ENCODE assay signal across 8 mouse cellular contexts in genomic region chr3:94472447-94473114, GRCm38 (mm10). TPM values are rescaled to one million over a fixed set of nuclear protein-coding genes. Genes with fewer than 3 reads are reported as not detected.
DNase-seq lines count a peak whose midpoint lies in the region; ATAC-seq and TF ChIP-seq lines count a peak whose summit lies in the region.

No protein-coding gene starts in this region.

- peak overlapping the region; percentile 49 for H3K4me2 ChIP-seq in intestine, embryonic 16.5 days (ENCODE audit: low read depth, low read length)

- peak; percentile 18 for DNase-seq in urinary bladder, postnatal 25 days (ENCODE audit: low spot score)
- no peak for DNase-seq in urinary bladder, postnatal 10 days (ENCODE audit: low spot score)
- peak; percentile 41 for DNase-seq in gastrocnemius, postnatal 14 days
- DNase-seq in lung, adult 2 months, result peak; percentile 37
- DNase-seq in retina, postnatal 1 day, result peak; percentile 78
- DNase-seq in spleen, adult 18-20 months, result no peak

- intact Hi-C loops in gastrocnemius, postnatal 14 days (cut with DNase I; ENCODE audit: low total_unique reads), result no loop called here

- H3K27ac ChIP-seq in intestine, embryonic 16.5 days (ENCODE audit: low read length), result peak overlapping the region; percentile 63

- H3K27me3 ChIP-seq in intestine, embryonic 16.5 days (replicated peaks; ENCODE audit: control insufficient read depth, insufficient read depth, low read length), result no peaks in the 10 kb centered on the region

- H3K4me3 ChIP-seq in intestine, embryonic 16.5 days (ENCODE audit: low read length), result peak overlapping the region; percentile 27
- peak overlapping the region; percentile 8 for H3K4me3 ChIP-seq in lung, adult 2 months (replicated peaks; ENCODE audit: extremely low read depth, low read depth, low read length)

- ATAC-seq in intestine, embryonic 16.5 days, result peak; percentile 86
- no peak for ATAC-seq in monocyte, adult 5-6 weeks (replicated peaks; ENCODE audit: insufficient number of reproducible peaks, low FRiP score, low TSS enrichment, poor library complexity, severe bottlenecking)

- H3K36me3 ChIP-seq in intestine, embryonic 16.5 days (ENCODE audit: control insufficient read depth, insufficient read depth, low read length), result no peaks in the 10 kb centered on the region

- no peaks in the 10 kb centered on the region for H3K9me3 ChIP-seq in intestine, embryonic 16.5 days (ENCODE audit: control insufficient read depth, low read length)

- 13% methylated on average over 28 of the region's 28 CpGs for WGBS in intestine, embryonic 16.5 days
- 14% methylated on average over 28 of the region's 28 CpGs for WGBS in lung, adult 2 months

- H3K4me1 ChIP-seq in intestine, embryonic 16.5 days (ENCODE audit: control insufficient read depth, insufficient read depth, low read length), result peaks cover 10% of the 10 kb centered on the region; the same call in 1 of the 2 replicates
- H3K4me1 ChIP-seq in lung, adult 2 months (ENCODE audit: control insufficient read depth, insufficient read depth, low read length), result no peaks in the 10 kb centered on the region

- no peak for TF ChIP-seq CTCF in lung, adult 2 months (IDR thresholded peaks at IDR 0.05; ENCODE audit: insufficient read depth, low read length)

- H3K9ac ChIP-seq in intestine, embryonic 16.5 days (ENCODE audit: low read depth, low read length), result 0 out of 2 replicates have a peak overlapping the region, but pooled peaks have one; percentile 30

- no peak for TF ChIP-seq POLR2A in lung, adult 2 months (IDR thresholded peaks at IDR 0.05; ENCODE audit: borderline replicate concordance, extremely low read depth, low read depth, low read length)

RNA-seq across cellular contexts. Expression of gene Celf3, which starts 5.5 kb away (rescaled TPM):
- not detected for total RNA-seq in gastrocnemius, postnatal 14 days (2021)
- polyA plus RNA-seq in intestine, embryonic 16.5 days (2015; fragmentation: Nextera tagmentation; extraction: Ambion mirVana), result 18.8 and 24.1 TPM in 2 replicates
- polyA plus RNA-seq in lung, adult 2 months (2012; rRNA removed), result 1.2 and 2.1 TPM in 2 replicates
- 0.19 TPM in 1 of 3 replicates, not detected in the others for total RNA-seq in monocyte, adult 5-6 weeks (2017)

RNA-seq across cellular contexts. Expression of gene Riiad1, which starts 7.6 kb away (rescaled TPM):
- total RNA-seq in gastrocnemius, postnatal 14 days (2021), result 1 to 10 TPM; 3.0 to 3.8 TPM
- 5.4 TPM in 2 replicates for polyA plus RNA-seq in intestine, embryonic 16.5 days (2015; fragmentation: Nextera tagmentation; extraction: Ambion mirVana)
- 2.3 and 2.5 TPM in 2 replicates for polyA plus RNA-seq in lung, adult 2 months (2012; rRNA removed)
- total RNA-seq in monocyte, adult 5-6 weeks (2017), result 1.8 to 2.2 TPM in 2 of 3 replicates, not detected in the other

RNA-seq across cellular contexts. Expression of gene Oaz3, which starts 28.9 kb away (rescaled TPM):
- not detected for total RNA-seq in gastrocnemius, postnatal 14 days (2021)
- polyA plus RNA-seq in intestine, embryonic 16.5 days (2015; fragmentation: Nextera tagmentation; extraction: Ambion mirVana), result 0.17 and 0.23 TPM in 2 replicates
- 0.18 TPM in 1 of 2 replicates, not detected in the other for polyA plus RNA-seq in lung, adult 2 months (2012; rRNA removed)
- 0.43 TPM in 1 of 3 replicates, not detected in the others for total RNA-seq in monocyte, adult 5-6 weeks (2017)

RNA-seq across cellular contexts. Expression of gene Mrpl9, which starts 29.5 kb away (rescaled TPM):
- 10 to 100 TPM; 40.4 to 47.1 TPM for total RNA-seq in gastrocnemius, postnatal 14 days (2021)
- 68.1 and 77.6 TPM in 2 replicates for polyA plus RNA-seq in intestine, embryonic 16.5 days (2015; fragmentation: Nextera tagmentation; extraction: Ambion mirVana)
- polyA plus RNA-seq in lung, adult 2 months (2012; rRNA removed), result 18.2 and 22.6 TPM in 2 replicates
- 54.6 to 77.8 TPM (median 70.4 TPM) in 3 replicates for total RNA-seq in monocyte, adult 5-6 weeks (2017)

RNA-seq across cellular contexts. Expression of gene Tdrkh, which starts 59.5 kb away (rescaled TPM):
- 1 to 10 TPM; 3.5 to 4.8 TPM for total RNA-seq in gastrocnemius, postnatal 14 days (2021)
- polyA plus RNA-seq in intestine, embryonic 16.5 days (2015; fragmentation: Nextera tagmentation; extraction: Ambion mirVana), result 9.0 and 10.3 TPM in 2 replicates
- 0.17 and 0.44 TPM in 2 replicates for polyA plus RNA-seq in lung, adult 2 months (2012; rRNA removed)
- total RNA-seq in monocyte, adult 5-6 weeks (2017), result 1.2 to 4.4 TPM (median 2.8 TPM) in 3 replicates

Comparison
In these comparisons a context has a peak if more than half of its experiments do, and no peak if none do; other contexts are left out.
1. DNase-seq: peak in urinary bladder, postnatal 25 days (single experiment), gastrocnemius, postnatal 14 days (single experiment), lung, adult 2 months (single experiment) and retina, postnatal 1 day (single experiment); none in urinary bladder, postnatal 10 days (single experiment) and spleen, adult 18-20 months (0 of 2).